Mouse (Mus musculus): ENCODE measurements around the gene Carmil2.

Carmil2 gene

GRCm38 (mm10) chr8:105722861-105723260 lies 36.8 kb downstream of the Carmil2 start:
- no peak for DNase-seq (ENCODE audit: low read depth, low spot score)

DNA sequence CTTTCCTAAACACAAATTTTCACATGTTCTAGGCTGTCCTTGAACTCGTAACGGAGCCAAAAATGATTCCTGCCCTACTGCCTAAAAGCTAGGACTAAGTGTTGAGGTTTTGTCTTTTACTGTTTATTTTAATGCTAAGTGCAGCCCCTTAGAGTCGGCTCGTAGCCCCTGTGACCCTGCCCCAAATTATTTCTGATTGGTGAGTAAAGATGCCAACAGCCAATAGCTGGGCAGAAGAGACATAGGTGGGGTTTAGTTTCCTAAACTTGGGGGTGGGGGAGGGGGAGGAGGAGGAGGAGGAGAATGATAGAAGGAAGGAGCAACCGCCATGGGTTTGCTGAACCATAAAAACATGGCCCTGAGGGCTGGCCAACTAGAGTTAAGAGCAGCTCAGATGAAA lies 39.7 kb downstream of the Carmil2 start:
- DNase-seq (ENCODE audit: low read depth, low spot score), result no peak

- no peak for DNase-seq (ENCODE audit: low read depth, low spot score)
Measured at GRCm38 (mm10) chr8:105727397-105728124, 41.5 kb downstream of the Carmil2 start.

GRCm38 (mm10) chr8:105732186-105732585 lies 46.1 kb downstream of the Carmil2 start:
- DNase-seq (ENCODE audit: low read depth, low spot score), result no peak

DNA sequence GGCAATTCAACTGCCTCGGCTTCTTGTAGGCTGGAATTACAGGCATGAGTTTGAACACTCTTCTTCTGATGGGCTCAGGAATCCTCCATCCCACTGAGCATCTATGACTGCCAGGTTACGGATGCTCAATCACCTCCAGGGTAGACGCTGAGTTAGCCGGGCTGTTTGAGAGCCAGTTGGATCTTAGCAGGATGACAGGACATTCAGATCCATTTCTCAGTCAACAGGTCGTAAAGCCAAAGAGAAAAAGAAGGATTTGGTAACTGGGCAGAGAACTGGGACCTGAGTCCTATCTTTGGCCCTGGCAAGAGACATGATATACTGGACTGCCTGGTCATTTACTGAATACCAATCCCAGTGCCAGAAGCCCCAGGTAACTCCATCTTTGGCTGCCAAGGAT lies 53.1 kb downstream of the Carmil2 start:
- DNase-seq (ENCODE audit: low read depth, low spot score), result no peak

GRCm38 (mm10) chr8:105743301-105743700 lies 57.2 kb downstream of the Carmil2 start:
- DNase-seq (ENCODE audit: low read depth, low spot score), result no peak

Measured in retina, adult 2 months (tissue).